Mouse (Mus musculus) layer of hippocampus, postnatal 14 days (tissue): Measurements from ENCODE around the gene 4933405L10Rik. TPM values are rescaled to one million over a fixed set of nuclear protein-coding genes. Genes with fewer than 3 reads are reported as not detected.

Experiments
- DNase-seq, 2 experiments: peaks; one replicate each; pipeline ENCODE4 v3.0.0; 2021 to 2022; ENCODE audit warnings: low spot score in 2 of 2, mixed read lengths in 1 of 2
- long read RNA-seq, 2 experiments: library from polyadenylated mRNA; stranded (forward); transcript quantifications; one replicate each; pipeline ENCODE4 v2.0.0; 2021
- total RNA-seq, 2 experiments: library from RNA; stranded (reverse); gene quantifications; 2 replicates each; pipeline ENCODE4 v1.2.3; 2021

Gene 4933405L10Rik
- total RNA-seq: not detected
- long read RNA-seq, experiment 1: 0 reads
- long read RNA-seq, experiment 2: 0 reads

DNA sequence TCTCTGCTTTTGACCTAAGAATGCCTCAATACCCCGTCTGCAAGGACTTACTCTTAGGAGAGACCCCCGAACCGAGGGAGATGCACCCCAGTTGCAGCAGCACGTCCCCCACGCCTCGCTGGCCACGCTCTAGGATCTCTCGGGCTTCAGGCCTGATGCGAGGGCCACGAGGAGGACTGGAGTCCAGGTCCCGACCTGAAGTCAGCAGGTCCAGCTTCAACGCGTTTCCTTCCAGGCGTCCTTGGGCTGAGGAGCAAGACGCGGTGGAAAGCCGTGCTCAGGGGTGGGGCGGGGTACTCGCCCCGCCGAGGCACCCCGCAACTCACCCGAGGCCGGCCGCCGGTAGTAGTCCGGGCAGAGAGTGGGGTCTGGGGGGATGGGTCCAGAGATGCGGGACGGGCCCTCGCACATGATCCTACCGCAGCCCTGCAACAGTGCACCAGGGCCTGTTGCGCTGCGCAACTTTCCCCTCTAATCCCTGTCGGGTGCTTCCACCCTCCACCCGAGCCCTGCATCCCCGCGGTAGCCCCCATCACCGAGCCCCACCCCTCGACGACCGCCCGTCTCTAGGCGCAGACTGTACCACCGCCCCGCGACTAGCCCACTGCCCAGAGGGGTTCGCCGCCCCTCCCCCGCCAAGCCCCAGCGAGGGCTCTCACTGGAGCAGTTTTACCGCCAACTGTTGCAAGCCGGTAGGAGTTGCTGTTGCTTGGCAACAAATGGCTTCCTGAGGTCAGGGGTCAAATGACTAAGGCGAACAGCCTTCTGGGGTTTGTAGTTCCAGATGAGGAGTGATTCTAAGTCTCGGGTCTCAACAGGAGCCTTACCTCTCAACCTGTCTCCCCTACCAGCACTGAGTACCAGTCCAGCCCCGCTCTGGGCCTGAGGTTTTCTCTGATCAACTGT lies at the start of gene 4933405L10Rik, which contains the start of gene Enkd1:
4933405L10Rik (plus strand) TSS at position 158 of the 906 bp plus-strand sequence.
Enkd1 (minus strand) TSS at position 713 of the 906 bp plus-strand sequence.
- DNase-seq: peak; percentile 85 to 95

DNA sequence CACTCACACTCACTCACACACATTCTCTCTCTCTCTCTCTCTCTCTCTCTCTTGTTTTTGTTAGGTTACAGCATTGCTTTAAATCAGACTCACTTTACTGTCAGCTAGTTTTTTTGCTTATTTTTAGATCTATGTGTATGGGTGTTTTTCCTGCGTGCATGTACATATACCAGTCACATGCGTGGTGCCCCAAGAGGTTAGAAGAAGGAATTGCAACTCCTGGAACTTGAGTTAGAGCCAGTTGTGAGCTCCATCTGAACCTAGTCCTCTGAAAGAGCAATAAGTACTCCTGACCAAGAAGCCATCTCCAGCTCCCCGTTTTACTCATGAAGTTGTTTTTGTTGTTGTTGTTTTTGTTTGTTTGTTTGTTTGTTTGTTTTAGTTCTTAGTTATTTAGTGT lies 46.3 kb upstream of the 4933405L10Rik start:
- DNase-seq: peak in 1 of 2 experiments; percentile 28

DNA sequence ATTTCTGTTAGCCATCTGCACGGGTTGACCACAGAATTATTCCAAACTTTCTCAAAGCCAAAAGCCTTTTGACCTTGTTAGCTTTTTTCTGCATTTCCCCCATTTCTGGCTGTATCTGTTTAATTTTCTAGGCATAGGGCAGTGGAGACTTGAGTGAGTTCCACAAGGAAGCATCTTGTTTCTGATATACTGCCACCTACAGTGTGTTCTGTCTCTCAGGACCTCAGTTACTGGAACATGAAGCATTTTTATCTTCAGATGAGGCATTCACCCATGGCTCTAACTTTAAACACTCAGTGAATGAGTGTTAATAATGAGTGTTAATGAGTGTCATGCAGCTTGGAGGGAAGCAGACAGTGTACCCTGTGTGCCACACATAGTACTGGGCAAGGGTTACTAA lies 29.6 kb upstream of the 4933405L10Rik start:
- no peak for DNase-seq

DNA sequence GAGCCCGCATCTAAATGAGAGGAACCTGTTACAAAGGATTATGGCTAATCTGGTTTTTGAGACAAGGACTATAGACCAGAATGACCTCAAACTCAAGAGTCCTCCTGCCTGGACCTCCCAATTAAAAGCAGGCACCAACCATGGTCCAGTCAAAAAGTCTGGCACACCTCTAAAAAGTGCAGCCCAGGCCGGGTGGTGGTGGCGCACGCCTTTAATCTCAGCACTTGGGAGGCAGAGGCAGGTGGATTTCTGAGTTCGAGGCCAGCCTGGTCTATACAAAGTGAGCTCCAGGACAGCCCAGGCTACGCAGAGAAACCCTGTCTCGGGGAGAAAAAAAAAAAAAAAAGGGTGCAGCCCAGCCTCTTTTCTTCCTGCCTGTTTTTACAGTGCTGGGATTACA lies 22.1 kb upstream of the 4933405L10Rik start:
- no peak for DNase-seq

DNA sequence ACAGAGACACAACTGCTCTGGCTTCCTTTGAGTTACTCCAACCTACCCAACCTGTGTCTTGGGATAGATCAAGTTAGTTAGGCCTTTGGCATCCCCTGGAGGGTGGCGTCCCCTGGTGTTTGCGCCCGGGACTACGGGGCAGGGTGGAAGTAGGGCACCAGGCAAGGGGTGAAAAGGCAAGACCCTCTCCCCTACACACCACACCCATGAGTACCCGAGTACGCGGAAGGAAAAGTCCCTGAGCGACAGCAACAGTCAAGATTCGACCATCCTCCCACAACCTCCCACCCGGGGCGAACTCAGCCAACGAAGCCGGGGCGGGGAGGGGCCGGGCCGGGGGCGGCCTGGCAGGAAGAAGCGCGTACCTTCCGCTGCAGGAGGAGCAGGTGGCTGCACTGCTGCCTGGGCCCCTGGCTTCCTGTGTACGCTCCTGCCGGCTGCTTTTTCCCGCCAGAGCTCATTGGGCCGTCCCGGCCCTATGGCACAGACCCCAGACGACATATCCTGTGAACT lies 21.6 kb upstream of the 4933405L10Rik start, which contains the start of gene Carmil2:
Carmil2 (plus strand) TSS at position 479 of the 513 bp plus-strand sequence.
- no peak for DNase-seq

DNA sequence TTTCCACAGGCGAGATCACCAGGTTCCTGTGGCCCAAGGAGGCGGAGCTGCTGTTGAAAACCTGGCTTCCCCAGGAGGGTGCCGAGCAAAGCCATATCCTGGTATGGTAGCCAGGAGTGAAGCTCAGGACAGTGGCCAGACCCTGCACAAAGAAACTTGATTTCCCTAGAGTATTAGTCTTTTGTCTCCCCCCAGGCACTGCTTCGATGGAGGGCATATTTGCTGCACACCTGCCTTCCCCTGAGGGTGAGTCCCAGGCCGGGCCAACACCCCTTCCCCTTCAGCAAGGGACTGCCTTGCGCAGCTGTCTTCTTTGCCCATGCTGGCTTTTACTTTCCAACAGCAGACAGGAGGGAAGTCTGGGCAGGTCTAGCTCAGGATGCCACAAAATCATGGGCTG lies 20.9 kb upstream of the 4933405L10Rik start:
- DNase-seq: no peak

DNA sequence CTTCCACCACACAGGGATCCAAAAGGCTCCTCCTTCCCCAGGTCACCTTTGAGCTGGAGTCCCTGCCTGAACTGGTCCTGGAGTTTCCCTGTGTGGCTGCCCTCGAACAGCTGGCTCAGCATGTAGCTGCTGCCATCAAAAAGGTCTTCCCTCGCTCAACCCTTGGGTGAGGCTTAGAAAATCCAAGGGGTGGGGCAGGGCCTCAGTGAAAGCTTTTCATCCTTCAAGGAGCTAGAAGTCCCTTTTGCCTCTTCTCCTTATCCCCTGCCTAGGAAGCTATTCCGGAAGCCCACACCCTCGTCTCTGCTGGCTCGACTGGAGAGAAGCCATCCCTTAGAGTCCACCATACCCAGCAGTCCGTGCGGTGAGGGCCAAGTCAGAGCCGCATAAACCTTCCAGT lies 19.9 kb upstream of the 4933405L10Rik start:
- no peak for DNase-seq

DNA sequence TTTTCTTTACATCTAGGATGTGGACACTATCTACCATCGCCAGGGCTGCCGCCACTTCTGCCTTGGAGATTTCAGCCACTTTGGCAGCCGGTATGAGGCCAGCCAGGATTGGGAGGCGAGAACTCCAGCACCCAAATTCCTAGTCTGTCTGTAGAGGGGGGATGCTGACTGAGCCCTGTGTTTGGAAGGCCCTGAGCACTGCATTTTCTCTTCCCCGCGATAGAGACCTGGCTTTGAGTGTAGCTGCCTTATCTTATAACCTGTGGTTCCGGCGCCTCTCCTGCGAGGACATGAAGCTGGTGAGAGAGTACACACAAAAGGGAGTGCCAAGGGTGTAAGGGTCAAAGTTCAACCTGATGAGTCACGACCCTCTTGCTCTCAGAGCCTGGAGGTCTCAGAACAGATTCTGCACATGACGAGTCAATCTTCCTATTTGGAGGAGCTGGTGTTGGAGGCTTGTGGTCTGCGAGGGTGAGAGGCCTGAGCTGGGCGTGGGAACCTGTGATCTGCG lies 19.2 kb upstream of the 4933405L10Rik start:
- no peak for DNase-seq

DNA sequence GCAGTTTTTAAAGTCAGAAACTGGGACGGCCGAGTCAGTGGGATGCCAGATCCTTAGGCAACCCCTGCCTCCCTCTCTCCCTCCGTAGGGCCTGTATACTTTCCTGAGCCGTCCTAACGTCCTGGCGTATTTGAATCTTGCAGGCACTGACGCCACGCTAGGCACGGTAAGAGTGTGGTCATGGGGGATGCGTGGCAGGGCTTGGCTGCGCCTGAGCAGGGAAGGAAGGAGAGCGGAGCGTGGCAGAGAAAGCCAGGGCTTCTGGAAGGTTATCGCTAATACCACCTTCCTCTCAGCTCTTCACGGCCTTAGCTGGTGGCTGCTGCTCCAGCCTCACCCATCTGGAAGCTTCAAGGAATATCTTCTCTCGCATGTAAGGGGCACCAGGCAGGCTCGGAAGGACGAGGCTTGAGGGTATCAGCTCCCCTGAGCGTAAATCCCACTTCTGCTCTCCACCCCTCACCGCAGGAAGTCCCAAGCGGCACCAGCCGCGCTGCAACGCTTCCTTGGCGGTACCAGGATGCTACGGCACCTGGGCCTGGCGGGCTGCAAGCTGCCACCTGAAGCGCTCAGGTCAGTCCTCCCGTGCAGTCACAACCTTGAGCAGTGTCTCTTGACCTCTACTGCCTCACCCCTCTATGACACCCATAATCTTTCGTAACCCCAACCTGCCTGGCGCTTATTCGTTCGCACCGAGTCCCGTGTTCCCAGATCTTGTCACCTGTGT lies 18.0 kb upstream of the 4933405L10Rik start:
- no peak for DNase-seq

DNA sequence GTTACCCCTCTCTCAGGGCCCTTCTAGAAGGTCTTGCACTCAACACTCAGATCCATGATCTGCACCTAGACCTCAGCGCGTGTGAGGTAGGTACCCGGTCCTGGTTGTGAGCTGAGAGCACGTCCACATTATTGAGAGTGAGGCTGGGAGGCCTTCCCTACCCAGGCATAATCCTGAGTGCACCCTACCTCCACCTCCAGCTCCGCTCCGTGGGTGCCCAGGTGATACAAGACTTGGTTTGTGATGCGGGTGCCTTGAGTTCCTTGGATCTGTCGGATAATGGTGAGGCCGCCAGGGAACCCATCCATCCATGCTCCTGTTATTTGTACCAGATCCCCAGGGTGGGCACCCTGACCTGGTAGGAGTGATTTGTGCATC lies 17.5 kb upstream of the 4933405L10Rik start:
- DNase-seq: no peak

DNA sequence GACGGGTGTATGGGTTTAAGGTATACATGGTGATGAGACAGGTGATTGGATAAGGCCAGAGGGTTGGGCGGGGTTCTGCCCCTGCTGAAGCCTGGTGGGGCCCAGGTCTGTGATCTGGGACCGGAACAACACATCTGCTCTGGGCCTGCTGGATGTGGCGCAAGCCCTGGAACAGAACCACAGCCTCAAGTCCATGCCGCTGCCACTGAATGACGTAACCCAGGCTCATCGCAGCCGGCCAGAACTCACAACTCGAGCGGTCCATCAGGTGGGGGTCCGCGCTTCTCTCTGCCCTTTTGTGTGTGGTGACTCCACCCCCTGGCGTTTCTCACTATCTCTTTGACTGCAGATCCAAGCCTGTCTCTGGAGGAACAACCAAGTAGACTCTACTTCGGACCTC lies 16.5 kb upstream of the 4933405L10Rik start:
- no peak for DNase-seq

DNA sequence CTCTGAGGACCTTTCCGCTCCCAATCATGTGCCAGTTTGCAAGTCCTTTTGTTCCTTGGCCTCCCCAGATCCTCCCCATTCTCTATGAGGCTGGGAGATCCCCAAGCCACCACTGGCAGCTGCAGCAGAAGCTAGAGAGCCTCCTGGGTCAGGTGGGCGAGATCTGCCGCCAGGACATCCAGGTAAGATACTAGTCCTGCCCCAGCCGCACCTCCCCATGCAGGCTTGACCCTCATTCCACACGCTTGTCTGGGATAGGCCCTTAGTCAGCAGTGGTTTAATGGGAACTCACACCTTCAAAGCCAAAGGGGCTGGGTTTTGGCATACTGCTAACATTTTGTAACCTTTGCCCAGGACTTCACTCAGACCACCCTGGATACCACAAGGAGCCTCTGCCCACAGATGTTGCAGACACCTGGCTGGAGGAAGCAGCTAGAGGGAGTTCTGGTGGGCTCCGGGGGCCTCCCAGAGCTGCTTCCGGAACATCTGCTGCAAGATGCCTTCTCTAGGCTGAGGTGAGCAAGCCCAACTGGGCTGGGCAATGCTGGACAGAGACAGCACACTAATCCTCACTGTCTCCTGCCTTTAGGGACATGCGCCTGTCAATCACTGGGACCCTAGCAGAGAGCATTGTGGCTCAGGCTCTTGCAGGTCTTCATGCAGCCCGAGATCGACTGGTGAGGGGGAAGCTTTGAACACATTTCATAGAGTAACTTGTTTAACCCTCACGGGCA lies 14.8 kb upstream of the 4933405L10Rik start:
- DNase-seq: no peak

DNA sequence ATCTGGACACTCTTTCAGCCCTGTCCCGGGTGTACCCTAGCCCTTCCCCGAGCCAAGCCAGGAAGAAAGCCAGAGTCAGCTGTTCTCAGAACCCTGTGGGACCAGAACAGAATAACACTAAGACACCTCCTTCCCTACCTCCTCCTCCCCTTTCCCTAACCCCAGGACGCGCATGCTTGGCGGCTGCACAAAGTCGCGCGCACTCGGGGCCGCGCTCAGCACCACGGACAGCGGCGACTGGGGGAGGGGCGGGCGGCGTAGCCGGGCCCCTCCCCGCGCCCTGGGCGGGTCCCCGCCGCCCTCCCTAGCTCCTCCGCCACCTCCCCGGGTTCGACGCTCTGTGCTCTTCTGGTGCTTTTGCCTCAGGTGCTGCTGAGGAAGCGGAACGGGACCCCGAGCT lies 13.8 kb upstream of the 4933405L10Rik start:
- DNase-seq: peak; percentile 72 to 77

DNA sequence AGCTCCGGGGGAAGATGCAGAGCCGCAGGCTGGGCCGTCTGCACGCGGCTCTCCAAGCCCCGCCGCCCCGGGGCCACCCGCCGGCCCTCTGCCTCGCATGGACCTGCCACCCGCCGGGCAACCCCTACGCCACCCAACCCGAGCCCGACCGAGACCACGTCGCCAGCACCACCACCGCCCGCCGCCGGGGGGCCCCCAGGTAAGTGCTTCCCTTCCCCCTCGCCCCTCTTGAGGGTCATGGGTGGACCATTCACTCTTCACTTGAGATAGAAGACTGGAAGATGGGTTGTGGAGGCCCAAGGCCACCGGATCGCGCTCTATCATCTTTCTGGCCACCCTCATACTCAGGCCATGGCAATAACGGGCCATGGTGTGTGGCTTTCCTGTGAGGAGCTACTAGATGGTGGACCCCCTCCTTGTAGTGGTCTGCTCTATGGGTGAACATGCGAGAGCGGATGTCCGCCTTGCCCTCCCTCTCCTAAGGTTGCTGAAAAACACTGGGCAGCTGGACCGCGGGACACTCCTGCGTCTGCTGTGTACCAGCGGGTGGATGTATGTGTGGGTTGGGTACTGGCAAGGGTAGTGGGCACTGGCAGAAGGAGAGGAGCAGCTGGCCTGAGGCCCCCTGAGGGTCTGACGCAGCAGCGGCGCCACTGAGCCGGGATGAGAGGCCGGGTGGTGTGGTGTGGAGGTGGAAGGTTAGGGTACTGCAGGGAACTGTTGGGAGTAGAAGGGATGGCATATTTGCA lies 13.2 kb upstream of the 4933405L10Rik start:
- DNase-seq: peak in 1 of 2 experiments; percentile 58

DNA sequence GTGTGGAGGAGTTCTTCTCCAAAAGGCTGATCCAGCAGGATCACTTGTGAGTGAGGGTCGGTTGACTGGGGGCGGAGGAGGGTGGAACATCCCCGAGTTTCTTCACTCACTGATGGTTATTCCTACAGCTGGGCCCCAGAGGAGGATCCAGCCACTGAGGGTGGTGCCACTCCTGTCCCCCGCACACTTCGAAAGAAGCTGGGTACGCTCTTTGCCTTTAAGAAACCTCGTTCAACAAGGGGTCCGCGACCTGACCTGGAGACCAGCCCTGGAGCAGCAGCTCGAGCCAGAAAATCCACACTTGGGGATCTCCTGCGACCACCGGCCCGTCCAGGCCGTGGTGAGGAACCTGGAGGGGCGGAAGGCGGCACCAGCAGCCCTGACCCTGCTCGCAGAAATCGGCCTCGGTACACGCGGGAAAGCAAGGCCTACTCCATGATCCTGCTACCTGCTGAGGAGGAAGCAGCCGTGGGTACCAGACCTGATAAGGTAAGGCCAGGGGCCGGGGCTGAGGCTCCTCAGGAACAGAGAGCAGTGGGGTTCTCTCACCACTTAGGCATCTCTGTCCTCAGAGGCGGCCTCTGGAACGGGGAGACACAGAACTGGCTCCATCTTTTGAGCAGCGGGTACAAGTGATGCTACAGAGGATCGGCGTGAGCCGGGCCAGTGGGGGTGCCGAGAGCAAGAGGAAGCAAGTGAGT lies 12.2 kb upstream of the 4933405L10Rik start:
- no peak for DNase-seq

DNA sequence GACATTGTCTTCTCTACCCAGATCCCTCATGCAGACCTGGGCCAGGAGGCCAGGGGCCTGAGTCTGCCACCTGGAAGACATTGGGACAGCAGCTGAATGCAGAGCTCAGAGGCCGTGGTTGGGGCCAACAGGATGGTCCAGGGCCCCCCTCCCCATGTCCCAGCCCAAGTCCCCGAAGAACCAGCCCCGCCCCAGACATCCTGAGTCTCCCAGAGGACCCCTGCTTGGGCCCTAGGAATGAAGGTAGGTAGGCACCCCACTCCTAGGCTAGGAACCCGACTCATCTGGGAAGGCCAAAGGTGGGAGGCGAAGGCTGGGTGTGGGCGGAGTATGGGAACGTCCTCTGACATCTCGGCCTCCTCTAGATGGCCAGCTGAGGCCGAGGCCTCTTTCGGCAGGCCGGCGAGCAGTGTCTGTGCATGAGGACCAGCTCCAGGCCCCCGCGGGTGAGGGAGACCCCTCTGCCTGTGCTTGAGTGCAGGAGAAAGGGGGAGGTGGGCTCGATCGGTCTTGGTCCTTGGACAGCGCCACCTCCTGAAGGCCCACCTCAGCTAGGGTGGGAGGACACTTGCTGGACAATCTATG lies 10.2 kb upstream of the 4933405L10Rik start:
- no peak for DNase-seq

DNA sequence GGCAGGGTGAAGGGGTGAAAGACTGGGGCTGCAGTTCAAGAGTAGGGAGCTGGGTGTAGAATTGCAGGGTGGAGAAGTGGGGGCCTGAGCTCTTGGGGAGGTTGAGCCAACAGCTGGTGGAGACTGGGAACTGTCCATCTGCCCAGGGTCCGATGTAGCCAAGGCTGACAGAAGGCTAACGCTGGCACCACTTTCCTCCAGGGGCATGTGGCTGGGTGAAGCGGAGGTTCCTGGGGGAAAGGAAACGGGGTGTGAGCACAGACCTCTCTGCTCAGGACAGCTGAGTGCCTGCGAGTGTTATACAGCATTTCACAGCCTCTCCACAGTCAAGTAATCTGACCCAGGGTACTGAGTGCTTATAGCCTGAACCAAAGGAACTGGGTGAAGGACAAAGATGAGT lies 8.7 kb upstream of the 4933405L10Rik start:
- no peak for DNase-seq

DNA sequence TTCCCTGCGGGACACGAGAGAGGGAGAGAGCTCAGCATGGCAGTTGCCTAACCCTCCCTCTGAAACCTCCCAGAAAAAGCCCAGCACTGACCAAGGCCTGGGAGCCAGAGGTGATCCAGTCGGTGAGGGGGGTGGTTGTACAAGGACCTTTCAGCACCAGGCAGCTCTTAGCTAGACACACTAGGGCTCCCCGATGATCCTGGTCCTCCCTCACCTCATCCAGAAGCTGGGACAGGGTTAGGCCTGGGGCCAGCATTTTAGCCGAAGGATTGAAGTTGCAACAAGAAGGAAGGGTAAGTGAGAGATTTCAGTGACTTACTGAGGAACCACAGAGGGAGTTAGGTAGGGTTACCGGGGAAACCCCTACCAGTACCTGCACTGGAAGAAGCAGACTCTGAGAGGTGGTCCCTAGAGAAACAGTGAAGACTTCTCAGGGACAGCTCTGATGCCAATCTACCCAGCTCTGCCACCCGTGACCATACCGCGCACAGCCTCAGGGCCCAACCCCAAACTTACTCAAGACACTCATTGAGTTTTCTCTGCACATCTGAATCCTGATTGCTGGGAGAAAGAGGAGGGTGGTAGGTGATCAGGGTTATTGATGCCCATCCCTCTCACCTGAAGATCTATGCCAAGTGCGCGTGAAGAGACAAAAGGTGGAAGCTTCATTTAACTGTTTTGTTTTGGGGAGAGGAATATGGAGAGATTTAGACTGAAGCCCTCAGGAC lies 7.8 kb upstream of the 4933405L10Rik start:
- no peak for DNase-seq
